Mouse (Mus musculus) thymus, adult 2 months (tissue): ENCODE results near the gene D17Wsu92e. TPM values are rescaled to one million over a fixed set of nuclear protein-coding genes. Genes with fewer than 3 reads are reported as not detected.

ENCODE experiments used
- DNase-seq: peaks from one replicate; pipeline ENCODE4 v3.0.0; 2021
- H3K27ac ChIP-seq: fragments of 200-500 bp; 2 replicates; pipeline ENCODE4 v1.5.1; 2012; ENCODE audit warnings: low read length, control low read depth; ENCODE audit not compliant: control insufficient read depth, insufficient read depth
- H3K27me3 ChIP-seq: fragments of 200-500 bp; 2 replicates; pipeline ENCODE4 v1.6.1; 2012; ENCODE audit warnings: mild to moderate bottlenecking, low read length, moderate library complexity, mixed read lengths; ENCODE audit not compliant: control insufficient read depth, insufficient read depth
- H3K36me3 ChIP-seq: fragments of 200-500 bp; 2 replicates; pipeline ENCODE4 v1.6.1; 2012; ENCODE audit warnings: mild to moderate bottlenecking, low read length, moderate library complexity; ENCODE audit not compliant: control insufficient read depth, insufficient read depth
- H3K4me1 ChIP-seq: fragments of 200-500 bp; replicated peaks from 2 replicates; pipeline ENCODE4 v1.6.1; 2012; ENCODE audit warnings: low read length; ENCODE audit not compliant: control insufficient read depth, insufficient read depth
- H3K4me3 ChIP-seq: fragments of 200-500 bp; 2 replicates; pipeline ENCODE4 v1.5.1; 2012; ENCODE audit warnings: mild to moderate bottlenecking, low read length, control low read depth, moderate library complexity; ENCODE audit not compliant: control insufficient read depth, insufficient read depth
- CTCF ChIP-seq: fragments of 200-500 bp; IDR thresholded peaks from 2 replicates; pipeline ENCODE4 v1.5.1; 2012; ENCODE audit warnings: mild to moderate bottlenecking, control low read depth, low read length, moderate library complexity, borderline replicate concordance; ENCODE audit not compliant: control insufficient read depth, poor library complexity, insufficient read depth; ENCODE audit errors: extremely low read depth
- POLR2A ChIP-seq: fragments of 200-500 bp; IDR thresholded peaks from 2 replicates; pipeline ENCODE4 v1.6.1; 2012; ENCODE audit warnings: mild to moderate bottlenecking, low read length, control low read depth, moderate library complexity; ENCODE audit not compliant: control insufficient read depth, poor library complexity, insufficient read depth; ENCODE audit errors: extremely low read depth
- WGBS: fragments of 180-500 bp; shearing (Covaris S2); methylation state at CpG from one replicate; pipeline ENCODE4 v1.1.7; 2018; 5-methylcytosine and 5-hydroxymethylcytosine counted together
- polyA plus RNA-seq: library from polyadenylated mRNA; depleted of rRNA; stranded (reverse); fragments of >200 nt; gene quantifications from 2 replicates; pipeline ENCODE4 v1.2.3, GENCODE M21; 2012

D17Wsu92e gene
- polyA plus RNA-seq, 1 experiment = 97.5 TPM

- TF ChIP-seq POLR2A (no peak), CTCF (no peak)
- H3K27me3 ChIP-seq = no peaks in the 10 kb centered on the region
- H3K27ac ChIP-seq = no peak overlapping the region
- no peaks in the 10 kb centered on the region for H3K36me3 ChIP-seq
- 96% methylated on average over 2 of the region's 2 CpGs for WGBS
- DNase-seq = no peak
- peaks cover 12% of the 10 kb centered on the region for H3K4me1 ChIP-seq
- no peak overlapping the region for H3K4me3 ChIP-seq
Measured at GRCm38 (mm10) chr17:27791556-27791955, 28.9 kb downstream of the D17Wsu92e start.

DNA sequence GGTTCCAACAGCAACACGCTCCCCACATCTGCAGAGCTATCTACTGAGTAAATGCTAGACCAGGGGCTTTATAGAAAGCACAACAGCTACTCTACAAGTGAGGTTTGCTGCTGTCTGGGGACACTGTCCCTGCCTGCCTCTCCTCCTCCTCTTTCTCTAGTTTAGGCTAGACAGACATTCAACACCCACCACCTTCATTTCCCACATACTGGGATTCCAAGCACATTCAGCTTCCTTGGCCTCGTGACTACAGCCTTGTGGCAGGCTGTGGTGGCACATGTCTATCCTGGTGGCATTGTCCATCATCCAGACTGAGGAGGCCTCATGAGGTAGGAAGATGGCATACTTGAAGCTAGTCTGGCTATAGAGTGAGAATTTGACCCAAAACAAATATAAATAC lies 29.5 kb downstream of the D17Wsu92e start:
- TF ChIP-seq CTCF (no peak), POLR2A (no peak)
- DNase-seq = no peak
- 94% methylated on average over 2 of the region's 2 CpGs for WGBS
- H3K27me3 ChIP-seq = no peaks in the 10 kb centered on the region
- no peak overlapping the region for H3K27ac ChIP-seq
- peaks cover 1% of the 10 kb centered on the region; the same call in 1 of the 2 replicates for H3K36me3 ChIP-seq
- no peak overlapping the region for H3K4me3 ChIP-seq
- H3K4me1 ChIP-seq = peaks cover 11% of the 10 kb centered on the region

- TF ChIP-seq CTCF = no peak
- TF ChIP-seq POLR2A = no peak
- WGBS = 60% methylated on average over 5 of the region's 5 CpGs
- Histone ChIP-seq H3K27ac (no peak overlapping the region), H3K4me1 (peaks cover 11% of the 10 kb centered on the region), H3K36me3 (peaks cover 10% of the 10 kb centered on the region), H3K27me3 (no peaks in the 10 kb centered on the region), H3K4me3 (no peak overlapping the region)
- DNase-seq = no peak
Measured at GRCm38 (mm10) chr17:27790015-27790414, 30.4 kb downstream of the D17Wsu92e start.

DNA sequence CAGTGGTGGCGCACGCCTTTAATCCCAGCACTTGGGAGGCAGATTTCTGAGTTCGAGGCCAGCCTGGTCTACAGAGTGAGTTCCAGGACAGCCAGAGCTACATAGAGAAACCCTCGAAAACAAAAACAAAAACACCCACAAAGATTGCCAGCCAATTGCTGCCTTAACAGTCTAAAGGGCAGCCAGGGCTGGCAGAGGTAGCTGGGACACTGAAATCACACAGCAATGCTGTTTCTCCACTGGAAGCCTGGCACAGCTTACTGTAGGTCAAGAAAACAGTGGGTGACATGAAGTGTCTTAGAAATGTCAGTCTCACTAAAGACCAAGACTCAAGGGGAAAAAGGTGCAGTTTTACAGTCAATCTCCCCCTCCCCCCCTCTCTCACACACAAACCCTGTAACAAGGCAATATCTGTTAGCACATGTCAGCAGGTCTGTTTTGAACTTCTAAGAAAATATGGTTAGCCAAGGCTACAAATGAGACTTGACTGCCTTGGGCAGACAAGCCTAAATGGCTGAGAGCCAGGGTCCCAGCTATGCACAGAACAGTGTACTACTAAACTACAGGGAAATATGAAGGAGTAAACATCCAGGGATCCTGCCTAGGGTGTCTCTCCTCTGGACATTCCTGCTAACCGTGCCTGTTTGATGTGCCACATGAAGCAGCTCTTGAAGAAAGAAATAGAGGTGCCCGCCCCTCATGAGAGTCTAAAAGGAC lies 31.8 kb downstream of the D17Wsu92e start:
- peaks cover 10% of the 10 kb centered on the region for H3K36me3 ChIP-seq
- TF ChIP-seq POLR2A (no peak), CTCF (no peak)

DNA sequence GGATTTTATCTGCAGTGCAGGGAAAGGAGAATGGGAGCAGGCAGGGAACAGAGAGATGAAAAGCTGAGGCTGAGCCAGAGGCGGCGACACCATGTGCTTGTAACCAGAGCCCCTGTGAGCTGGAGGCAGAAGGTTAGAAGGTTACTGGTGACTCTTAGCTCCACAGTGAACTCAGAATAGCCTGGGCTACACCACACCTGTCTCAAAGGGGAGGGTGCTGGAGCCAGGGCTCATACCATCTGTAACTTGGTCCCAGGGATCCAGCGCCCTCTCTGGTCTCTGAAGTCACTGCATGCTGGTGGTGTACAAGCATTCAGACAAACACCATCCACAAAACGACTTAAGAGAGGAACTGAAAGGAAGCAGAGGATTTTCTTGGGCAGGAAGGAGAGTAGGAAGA lies 36.9 kb downstream of the D17Wsu92e start:
- Histone ChIP-seq H3K36me3 (peaks cover 10% of the 10 kb centered on the region), H3K4me1 (peaks cover 13% of the 10 kb centered on the region), H3K27ac (no peak overlapping the region), H3K27me3 (no peaks in the 10 kb centered on the region), H3K4me3 (no peak overlapping the region)
- TF ChIP-seq CTCF (no peak), POLR2A (no peak)
- WGBS = 90% methylated on average over 4 of the region's 4 CpGs
- DNase-seq = no peak

More for the DNA sequence above, 31.8 kb downstream of the D17Wsu92e start:
- peaks cover 11% of the 10 kb centered on the region for H3K4me1 ChIP-seq
- no peak for DNase-seq
- no peak overlapping the region for H3K27ac ChIP-seq
- no peak overlapping the region for H3K4me3 ChIP-seq
- 94% methylated on average over 6 of the region's 6 CpGs for WGBS
- H3K27me3 ChIP-seq = no peaks in the 10 kb centered on the region

DNA sequence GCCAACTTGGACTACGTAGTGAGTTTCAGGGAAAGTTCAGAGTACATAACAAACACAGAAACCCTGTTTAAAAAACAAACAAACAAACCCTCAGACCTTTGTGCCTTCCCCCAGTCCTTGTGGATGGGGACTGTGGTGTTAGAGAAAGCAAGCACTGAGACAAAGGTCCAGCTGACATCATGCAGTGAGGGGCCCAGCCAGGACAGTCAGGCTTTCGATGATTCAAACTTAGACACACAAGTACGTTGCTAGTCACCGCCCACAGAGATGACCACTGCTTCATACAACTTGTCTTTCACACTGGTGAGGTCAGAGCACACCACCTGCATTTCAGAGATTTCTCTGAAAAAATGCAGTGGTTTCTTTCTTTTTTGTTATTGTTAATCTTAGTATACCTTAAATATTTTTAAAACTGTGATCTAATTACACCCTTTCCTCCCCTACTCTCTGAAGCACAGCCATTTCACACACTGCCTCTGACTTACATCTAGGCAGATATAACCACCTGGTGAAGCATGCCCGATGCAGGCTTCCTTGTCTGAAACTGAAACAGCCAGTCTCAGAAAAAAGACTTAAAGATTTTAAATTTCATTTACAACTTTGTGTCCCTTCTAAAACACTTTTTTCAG lies 39.3 kb downstream of the D17Wsu92e start:
- Histone ChIP-seq H3K4me1 (peaks cover 15% of the 10 kb centered on the region), H3K4me3 (no peak overlapping the region), H3K27ac (no peak overlapping the region), H3K27me3 (no peaks in the 10 kb centered on the region), H3K36me3 (peaks cover 10% of the 10 kb centered on the region)
- TF ChIP-seq CTCF (no peak), POLR2A (no peak)
- 81% methylated on average over 5 of the region's 5 CpGs for WGBS
- DNase-seq = no peak

DNA sequence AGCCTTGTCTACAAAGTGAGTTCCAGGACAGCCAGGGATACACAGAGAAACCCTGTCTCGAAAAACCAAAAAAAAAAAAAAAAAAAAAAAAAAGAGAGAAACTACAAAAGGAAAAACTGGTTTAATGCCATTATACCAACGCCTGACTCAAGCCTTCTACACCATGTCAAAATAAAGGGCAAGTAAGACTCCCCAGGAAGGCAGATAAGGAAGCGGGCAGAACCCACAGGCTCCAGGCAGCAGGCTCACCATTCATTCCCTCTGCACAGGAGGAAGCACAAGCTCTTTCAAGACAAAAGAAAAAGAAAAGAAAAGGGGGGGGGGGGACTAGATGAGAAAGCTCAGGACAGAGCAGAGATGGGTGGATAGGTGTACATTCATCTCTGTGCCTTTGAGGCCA lies 40.7 kb downstream of the D17Wsu92e start:
- Histone ChIP-seq H3K27me3 (no peaks in the 10 kb centered on the region), H3K27ac (no peak overlapping the region), H3K36me3 (no peaks in the 10 kb centered on the region; the same call in 1 of the 2 replicates), H3K4me3 (no peak overlapping the region), H3K4me1 (peaks cover 15% of the 10 kb centered on the region)
- no peak for DNase-seq
- 12% methylated on average over 3 of the region's 3 CpGs for WGBS
- TF ChIP-seq CTCF = no peak
- no peak for TF ChIP-seq POLR2A
